Mouse (Mus musculus): ENCODE measurements around the gene Zbtb11. TPM values are rescaled to one million over a fixed set of nuclear protein-coding genes. Genes with fewer than 3 reads are reported as not detected.
"Not testable (repeated sequence)": the region's sequence is repeated elsewhere in the genome, so short reads cannot be mapped to it uniquely, and the experiment has no call there.

Zbtb11 gene
- 10.3 and 12.5 TPM in 2 replicates for polyA plus RNA-seq (2015; fragmentation: Nextera tagmentation; extraction: Ambion mirVana)

GRCm38 (mm10) chr16:55973431-55974255 is at the start of gene Zbtb11:
Gene Zbtb11, plus strand, starts transcription at chr16:55973883.
- WGBS: under 1% methylated on average over 79 of the region's 86 CpGs
- Histone ChIP-seq H3K27ac (peak within 1 kb of the TSS; percentile 88), H3K36me3 (peaks cover 32% of the 10 kb centered on the region), H3K9ac (peak within 1 kb of the TSS; percentile 97), H3K4me1 (replicated peaks) (peaks cover 23% of the 10 kb centered on the region), H3K4me3 (peak within 1 kb of the TSS; percentile 100), H3K4me2 (peak within 1 kb of the TSS; percentile 83), H3K27me3 (no peaks in the 10 kb centered on the region), H3K9me3 (replicated peaks) (no peaks in the 10 kb centered on the region)
- ATAC-seq (replicated peaks; ENCODE audit: insufficient number of reproducible peaks, insufficient read depth, low FRiP score, low read depth): peak; percentile 97

GRCm38 (mm10) chr16:55924010-55924409 is 49.7 kb upstream of the Zbtb11 start:
- no peak overlapping the region for H3K27ac ChIP-seq
- no peak overlapping the region for H3K9ac ChIP-seq
- WGBS: 79% methylated on average over 4 of the region's 4 CpGs
- no peak overlapping the region for H3K4me3 ChIP-seq
- H3K4me2 ChIP-seq: no peak overlapping the region
- H3K9me3 ChIP-seq (replicated peaks): no peaks in the 10 kb centered on the region
- H3K4me1 ChIP-seq (replicated peaks): no peaks in the 10 kb centered on the region
- H3K27me3 ChIP-seq: no peaks in the 10 kb centered on the region
- ATAC-seq (replicated peaks; ENCODE audit: insufficient number of reproducible peaks, insufficient read depth, low FRiP score, low read depth): no peak
- peaks cover 27% of the 10 kb centered on the region for H3K36me3 ChIP-seq

DNA sequence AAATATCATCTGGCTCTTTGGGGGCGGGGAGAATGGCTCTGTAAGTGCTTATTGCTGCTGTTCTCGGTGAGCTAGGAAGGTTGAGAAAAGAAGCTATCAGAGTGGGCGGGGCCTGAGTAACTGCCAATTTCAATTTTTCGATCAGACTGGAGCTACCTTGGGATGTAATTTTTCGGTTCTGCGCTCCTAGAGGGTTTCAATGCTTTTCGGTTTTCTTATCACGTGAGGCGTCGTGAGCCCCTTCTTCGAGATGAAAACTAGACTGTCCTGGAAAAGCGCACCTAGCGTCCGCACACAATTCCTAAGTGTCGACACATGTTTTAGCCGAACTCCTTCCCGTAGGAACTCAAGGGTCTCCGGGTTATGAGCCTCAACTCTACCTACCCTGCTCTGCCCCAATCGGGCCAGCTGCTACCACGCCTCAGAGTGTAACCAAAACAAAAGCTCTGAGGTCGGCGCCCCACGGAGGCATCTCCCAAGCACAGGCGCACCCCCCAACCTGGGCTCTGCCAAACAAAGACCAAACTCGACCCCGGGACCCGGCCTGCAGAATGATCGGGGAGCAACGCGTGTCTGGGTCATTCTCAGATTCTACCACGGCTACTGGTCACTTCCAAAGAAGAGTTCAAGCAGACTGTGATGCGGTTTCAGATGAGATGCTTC is 39.9 kb upstream of the Zbtb11 start:
- Histone ChIP-seq H3K9me3 (replicated peaks) (no peaks in the 10 kb centered on the region), H3K27me3 (no peaks in the 10 kb centered on the region), H3K36me3 (no peaks in the 10 kb centered on the region), H3K4me1 (replicated peaks) (no peaks in the 10 kb centered on the region), H3K27ac (peak overlapping the region; percentile 68), H3K4me3 (peak overlapping the region; percentile 79), H3K9ac (peak overlapping the region; percentile 63), H3K4me2 (peak overlapping the region; percentile 77)
- WGBS: under 1% methylated on average over 32 of the region's 32 CpGs
- peak; percentile 38; the same call in 1 of the 2 replicates for ATAC-seq (replicated peaks; ENCODE audit: insufficient number of reproducible peaks, insufficient read depth, low FRiP score, low read depth)

DNA sequence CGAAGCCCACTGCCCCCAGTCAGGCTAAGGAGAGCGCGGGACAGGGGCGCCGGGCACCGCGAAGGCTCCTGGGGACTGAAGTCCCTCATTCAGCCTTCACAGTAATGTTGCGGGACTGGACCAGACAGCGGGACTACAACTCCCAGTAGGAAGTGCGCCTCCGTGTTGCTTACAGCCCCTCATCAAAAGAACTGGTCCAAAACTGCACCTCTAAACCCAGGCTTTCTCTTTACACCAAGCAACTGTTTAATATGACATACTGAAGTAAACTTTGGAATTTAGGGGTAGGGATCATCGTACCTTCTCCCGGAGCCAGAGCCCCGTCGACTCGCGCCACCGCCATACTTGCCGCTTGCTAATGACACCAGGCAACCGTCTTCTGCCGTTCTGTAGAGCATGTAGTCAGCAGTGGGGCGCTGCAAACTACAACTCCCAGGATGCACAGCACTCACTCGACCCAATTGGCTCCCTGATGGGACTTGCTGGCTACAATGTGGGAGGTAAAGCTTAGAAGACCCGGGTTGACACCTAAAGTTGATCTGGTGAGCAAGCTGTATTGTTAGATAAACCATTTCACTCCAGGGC is 39.1 kb upstream of the Zbtb11 start, which contains the start of gene Cep97:
Cep97 (minus strand) TSS at position 403 of the 585 bp plus-strand sequence.
- H3K9me3 ChIP-seq (replicated peaks): no peaks in the 10 kb centered on the region
- peak; percentile 99 for ATAC-seq (replicated peaks; ENCODE audit: insufficient number of reproducible peaks, insufficient read depth, low FRiP score, low read depth)
- peak within 1 kb of the TSS; percentile 79 for H3K4me3 ChIP-seq
- H3K27ac ChIP-seq: peak within 1 kb of the TSS; percentile 68
- peak within 1 kb of the TSS; percentile 77 for H3K4me2 ChIP-seq
- H3K9ac ChIP-seq: peak within 1 kb of the TSS; percentile 63
- H3K4me1 ChIP-seq (replicated peaks): no peaks in the 10 kb centered on the region
- H3K27me3 ChIP-seq: no peaks in the 10 kb centered on the region
- WGBS: under 1% methylated on average over 24 of the region's 24 CpGs
- H3K36me3 ChIP-seq: no peaks in the 10 kb centered on the region

DNA sequence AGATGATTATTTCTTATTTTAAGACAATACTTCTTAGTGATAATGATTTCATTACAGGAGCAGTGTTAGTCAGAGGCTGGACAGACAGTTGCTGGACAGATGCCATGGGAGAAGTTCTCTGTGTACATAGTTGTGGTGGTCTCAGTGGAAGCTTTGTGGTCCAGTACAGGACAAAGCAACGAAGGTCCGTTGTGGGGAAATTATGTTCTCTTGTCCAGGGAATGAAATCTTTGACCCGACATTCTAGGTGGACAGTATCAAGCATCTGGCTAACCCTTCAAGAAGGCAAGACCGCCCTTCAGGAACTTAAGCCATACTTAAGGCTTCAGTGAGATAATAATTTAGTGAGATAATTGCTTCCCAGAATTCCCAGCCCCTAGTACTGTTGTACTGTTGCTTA is 34.9 kb upstream of the Zbtb11 start:
- WGBS: 77% methylated on average over 4 of the region's 4 CpGs
- H3K4me2 ChIP-seq: no peak overlapping the region
- no peak for ATAC-seq (replicated peaks; ENCODE audit: insufficient number of reproducible peaks, insufficient read depth, low FRiP score, low read depth)

DNA sequence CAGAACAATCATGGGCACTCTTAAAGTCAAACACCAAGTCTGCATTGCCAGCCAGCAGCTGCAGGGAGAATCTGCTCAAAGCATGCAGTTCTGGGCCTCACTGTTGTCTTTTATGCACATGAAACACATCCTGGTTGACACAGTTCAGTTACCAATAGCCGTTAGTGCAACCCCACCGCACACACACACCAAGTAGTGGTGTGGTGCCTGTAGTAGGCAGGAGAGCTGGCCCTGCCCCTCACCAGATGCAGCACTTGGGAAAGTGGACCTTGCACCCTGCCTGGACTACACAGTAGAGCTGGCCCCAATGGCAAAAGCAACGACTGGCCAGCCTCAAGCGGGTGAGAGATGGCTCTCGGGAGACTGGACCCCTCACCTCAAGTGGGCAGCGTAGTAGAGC is 34.0 kb upstream of the Zbtb11 start:
- Histone ChIP-seq H3K4me3 (no peak overlapping the region), H3K9ac (no peak overlapping the region), H3K9me3 (replicated peaks) (no peaks in the 10 kb centered on the region), H3K27me3 (no peaks in the 10 kb centered on the region), H3K4me1 (replicated peaks) (no peaks in the 10 kb centered on the region), H3K27ac (no peak overlapping the region), H3K36me3 (no peaks in the 10 kb centered on the region), H3K4me2 (no peak overlapping the region)
- 77% methylated on average over 6 of the region's 6 CpGs for WGBS
- ATAC-seq (replicated peaks; ENCODE audit: insufficient number of reproducible peaks, insufficient read depth, low FRiP score, low read depth): no peak

More for the DNA sequence above, 34.9 kb upstream of the Zbtb11 start:
- Histone ChIP-seq H3K4me1 (replicated peaks) (no peaks in the 10 kb centered on the region), H3K36me3 (no peaks in the 10 kb centered on the region), H3K27me3 (no peaks in the 10 kb centered on the region), H3K9ac (no peak overlapping the region), H3K4me3 (no peak overlapping the region), H3K9me3 (replicated peaks) (no peaks in the 10 kb centered on the region), H3K27ac (no peak overlapping the region)

GRCm38 (mm10) chr16:55940781-55941180 is 32.9 kb upstream of the Zbtb11 start:
- Histone ChIP-seq H3K27ac (no peak overlapping the region), H3K4me1 (replicated peaks) (no peaks in the 10 kb centered on the region), H3K4me2 (no peak overlapping the region), H3K9ac (no peak overlapping the region), H3K36me3 (no peaks in the 10 kb centered on the region), H3K4me3 (no peak overlapping the region), H3K27me3 (no peaks in the 10 kb centered on the region), H3K9me3 (replicated peaks) (no peaks in the 10 kb centered on the region)
- 90% methylated on average over 4 of the region's 4 CpGs for WGBS
- ATAC-seq (replicated peaks; ENCODE audit: insufficient number of reproducible peaks, insufficient read depth, low FRiP score, low read depth): no peak

GRCm38 (mm10) chr16:55947266-55947665 is 26.4 kb upstream of the Zbtb11 start:
- no peak overlapping the region for H3K4me2 ChIP-seq
- no peaks in the 10 kb centered on the region for H3K4me1 ChIP-seq (replicated peaks)
- no peaks in the 10 kb centered on the region for H3K36me3 ChIP-seq
- ATAC-seq (replicated peaks; ENCODE audit: insufficient number of reproducible peaks, insufficient read depth, low FRiP score, low read depth): no peak
- 63% methylated on average over 3 of the region's 3 CpGs for WGBS
- H3K9ac ChIP-seq: no peak overlapping the region
- no peak overlapping the region for H3K4me3 ChIP-seq
- no peak overlapping the region for H3K27ac ChIP-seq
- no peaks in the 10 kb centered on the region for H3K27me3 ChIP-seq
- H3K9me3 ChIP-seq (replicated peaks): no peaks in the 10 kb centered on the region

DNA sequence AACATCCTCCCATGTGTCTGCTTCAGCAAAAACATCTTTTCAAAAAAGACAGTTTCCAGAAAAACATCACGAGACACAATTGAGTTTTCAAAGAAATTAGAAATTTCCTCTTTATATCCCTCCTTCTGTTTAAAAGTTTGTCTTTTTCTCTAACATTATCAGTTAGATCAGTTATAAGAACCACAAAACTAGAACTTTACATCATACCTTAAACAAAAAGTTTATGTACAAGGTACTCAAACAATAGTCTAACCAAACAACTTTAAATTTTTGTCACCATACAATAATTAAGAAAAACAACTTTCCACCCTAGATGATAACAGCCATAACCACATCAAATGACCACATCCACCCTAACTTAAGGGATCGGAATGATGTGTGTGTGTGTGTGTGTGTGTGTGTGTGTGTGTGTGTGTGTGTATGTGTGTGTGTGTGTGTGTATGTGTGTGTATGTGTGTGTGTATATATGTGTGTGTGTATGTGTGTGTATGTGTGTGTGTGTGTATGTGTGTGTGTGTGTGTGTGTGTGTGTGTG is 25.7 kb upstream of the Zbtb11 start:
- not testable (repeated sequence) for H3K4me1 ChIP-seq (replicated peaks); H3K4me3 ChIP-seq; H3K4me2 ChIP-seq; ATAC-seq (replicated peaks; ENCODE audit: insufficient number of reproducible peaks, insufficient read depth, low FRiP score, low read depth); H3K36me3 ChIP-seq; H3K9ac ChIP-seq; H3K27me3 ChIP-seq; H3K9me3 ChIP-seq (replicated peaks); H3K27ac ChIP-seq
- 82% methylated on average over 2 of the region's 2 CpGs for WGBS

DNA sequence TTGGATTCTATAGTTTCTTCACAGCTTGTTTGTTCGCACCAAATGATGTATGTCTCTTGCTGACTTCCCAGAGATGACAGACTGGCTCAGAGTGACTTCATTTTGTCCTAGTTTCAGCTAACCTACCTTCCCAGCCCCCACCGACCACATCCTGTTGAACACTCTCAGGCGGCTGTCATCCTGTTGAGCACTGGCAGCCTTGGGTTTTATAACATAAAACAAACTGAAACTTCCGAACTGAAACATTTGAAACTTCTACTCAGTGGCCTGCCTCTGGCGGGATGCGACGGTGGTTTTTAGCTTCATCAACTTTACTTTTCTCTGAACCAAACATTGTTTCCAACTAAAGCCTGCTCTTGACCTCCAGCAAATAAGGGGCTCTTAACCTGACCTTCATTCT is 24.7 kb upstream of the Zbtb11 start:
- Histone ChIP-seq H3K27me3 (no peaks in the 10 kb centered on the region), H3K4me2 (no peak overlapping the region), H3K9me3 (replicated peaks) (no peaks in the 10 kb centered on the region), H3K27ac (peak overlapping the region; percentile 21; the same call in 1 of the 2 replicates), H3K4me3 (no peak overlapping the region), H3K9ac (no peak overlapping the region), H3K36me3 (no peaks in the 10 kb centered on the region), H3K4me1 (replicated peaks) (no peaks in the 10 kb centered on the region)
- WGBS: 51% methylated on average over 7 of the region's 7 CpGs
- ATAC-seq (replicated peaks; ENCODE audit: insufficient number of reproducible peaks, insufficient read depth, low FRiP score, low read depth): 0 out of 2 replicates have a peak, but pooled peaks have one; percentile 45

DNA sequence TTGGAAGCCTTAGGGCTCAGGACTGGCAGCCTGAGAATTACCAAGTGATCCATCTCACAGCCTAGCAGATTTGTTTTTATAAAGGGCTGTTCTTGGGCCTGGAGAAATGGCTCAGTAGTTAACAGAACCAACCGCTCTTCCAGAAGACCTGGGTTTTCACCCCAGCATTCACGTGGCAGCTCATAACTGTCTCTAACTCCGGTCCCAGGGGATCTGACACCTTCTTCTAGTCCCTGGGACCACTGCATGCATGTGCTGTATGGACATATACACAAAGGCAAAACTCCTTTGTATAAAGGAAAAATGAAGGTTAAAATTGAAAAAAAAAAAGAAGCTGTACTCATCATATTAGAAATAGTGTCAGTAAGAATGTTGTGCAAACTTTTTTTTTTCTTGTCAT is 23.2 kb upstream of the Zbtb11 start:
- Histone ChIP-seq H3K27ac (no peak overlapping the region), H3K4me1 (replicated peaks) (no peaks in the 10 kb centered on the region), H3K4me2 (no peak overlapping the region), H3K9me3 (replicated peaks) (no peaks in the 10 kb centered on the region), H3K9ac (no peak overlapping the region), H3K27me3 (no peaks in the 10 kb centered on the region), H3K4me3 (no peak overlapping the region), H3K36me3 (no peaks in the 10 kb centered on the region)
- 66% methylated on average over 3 of the region's 3 CpGs for WGBS
- ATAC-seq (replicated peaks; ENCODE audit: insufficient number of reproducible peaks, insufficient read depth, low FRiP score, low read depth): no peak

Measured in heart, embryonic 15.5 days (tissue).